Mouse (Mus musculus) myocyte (in vitro differentiated cells): ENCODE data around the gene Defb21. TPM values are rescaled to one million over a fixed set of nuclear protein-coding genes. Genes with fewer than 3 reads are reported as not detected.

Experiments used
- H3K27me3 ChIP-seq: one replicate; pipeline ENCODE4 v1.6.1; 2011; ENCODE audit not compliant: control insufficient read depth, insufficient read depth, insufficient read length
- H3K36me3 ChIP-seq: one replicate; pipeline ENCODE4 v1.6.1; 2011; ENCODE audit not compliant: control insufficient read depth, insufficient read depth
- H3K4me2 ChIP-seq: one replicate; pipeline ENCODE4 v1.6.1; 2011; ENCODE audit warnings: low read depth, control low read depth
- H3K4me3 ChIP-seq: one replicate; pipeline ENCODE4 v1.5.1; 2011; ENCODE audit warnings: mild to moderate bottlenecking, control low read depth, moderate library complexity
- H3K79me2 ChIP-seq: one replicate; pipeline ENCODE4 v1.6.1; 2011; ENCODE audit not compliant: control insufficient read depth, insufficient read depth
- H3ac ChIP-seq: one replicate; pipeline ENCODE4 v1.6.1; 2011; ENCODE audit not compliant: control insufficient read depth, insufficient read length
- CEBPB ChIP-seq: IDR thresholded peaks from 2 replicates; pipeline ENCODE4 v1.6.1; 2011; ENCODE audit warnings: mild to moderate bottlenecking, moderate library complexity; ENCODE audit not compliant: poor library complexity, insufficient read depth, severe bottlenecking
- E2F4 ChIP-seq: IDR thresholded peaks from one replicate; pipeline ENCODE4 v1.6.1; 2011; ENCODE audit warnings: mild to moderate bottlenecking, control low read depth, moderate library complexity; ENCODE audit not compliant: insufficient read depth
- MAX ChIP-seq: IDR thresholded peaks from one replicate; pipeline ENCODE4 v1.6.1; 2011; ENCODE audit warnings: low read depth, mild to moderate bottlenecking, control low read depth
- MYOD1 ChIP-seq, 3 experiments: IDR thresholded peaks; one replicate each; pipeline ENCODE4 v1.6.1; 2011; ENCODE audit warnings: control low read depth in 2 of 3, low read depth in 2 of 3, mild to moderate bottlenecking in 2 of 3, moderate library complexity in 1 of 3; ENCODE audit not compliant: insufficient read length in 2 of 3, control insufficient read depth in 1 of 3
- MYOG ChIP-seq, 3 experiments: IDR thresholded peaks; one replicate each; pipeline ENCODE4 v1.6.1; 2011; ENCODE audit warnings: control low read depth in 2 of 3, low read depth in 2 of 3, mild to moderate bottlenecking in 2 of 3; ENCODE audit not compliant: insufficient read length in 2 of 3, control insufficient read depth in 1 of 3, insufficient read depth in 1 of 3
- POLR2A ChIP-seq: IDR thresholded peaks from one replicate; pipeline ENCODE4 v1.6.1; 2011; ENCODE audit warnings: low read depth, mild to moderate bottlenecking, control low read depth, moderate library complexity; ENCODE audit not compliant: insufficient read length
- POLR2AphosphoS2 ChIP-seq: IDR thresholded peaks from one replicate; pipeline ENCODE4 v1.6.1; 2011; ENCODE audit warnings: low read depth, control low read depth; ENCODE audit not compliant: insufficient read length
- REST ChIP-seq: IDR thresholded peaks from one replicate; pipeline ENCODE4 v1.6.1; 2011; ENCODE audit warnings: mild to moderate bottlenecking, control low read depth, moderate library complexity; ENCODE audit not compliant: insufficient read depth, insufficient read length
- SRF ChIP-seq: IDR thresholded peaks from one replicate; pipeline ENCODE4 v1.6.1; 2011; ENCODE audit warnings: low read depth; ENCODE audit not compliant: control insufficient read depth, insufficient read length
- TCF12 ChIP-seq: IDR thresholded peaks from one replicate; pipeline ENCODE4 v1.6.1; 2011; ENCODE audit warnings: mild to moderate bottlenecking, control low read depth; ENCODE audit not compliant: poor library complexity, insufficient read depth, severe bottlenecking
- TCF3 ChIP-seq: IDR thresholded peaks from one replicate; pipeline ENCODE4 v1.6.1; 2011; ENCODE audit warnings: low read depth, control low read depth; ENCODE audit not compliant: insufficient read length
- USF1 ChIP-seq: IDR thresholded peaks from one replicate; pipeline ENCODE4 v1.6.1; 2011; ENCODE audit warnings: low read depth, mild to moderate bottlenecking, control low read depth, moderate library complexity
- polyA plus RNA-seq: library from polyadenylated mRNA; unstranded; fragments of >200 nt; fragmentation: generic; extraction: Trizol; gene quantifications from one replicate; pipeline ENCODE4 v1.2.1, GENCODE M21; 2012; ENCODE audit warnings: missing spikeins

The Defb21 gene
- polyA plus RNA-seq, 1 experiment: not detected

GRCm38 (mm10) chr2:152569038-152569437 is 3.5 kb upstream of the Defb21 start, which contains the start of gene Gm17416:
TSS of gene Gm17416 (plus strand) at chr2:152569338.
- no peaks in the 10 kb centered on the region for H3K79me2 ChIP-seq
- H3K4me3 ChIP-seq: no peak within 1 kb of the TSS
- H3ac ChIP-seq: no peak within 1 kb of the TSS
- H3K36me3 ChIP-seq: no peaks in the 10 kb centered on the region
- no peak within 1 kb of the TSS for H3K4me2 ChIP-seq
- peaks cover 3% of the 10 kb centered on the region for H3K27me3 ChIP-seq
- TF ChIP-seq POLR2AphosphoS2 (no peak), MYOD1 (IDR thresholded peaks at IDR 0.05; ENCODE audit: control insufficient read depth in 1 of 3, insufficient read length in 2 of 3, low read depth in 2 of 3) (no peak), USF1 (no peak), CEBPB (no peak), MAX (no peak), SRF (no peak), POLR2A (no peak)

GRCm38 (mm10) chr2:152569881-152570280 is 2.7 kb upstream of the Defb21 start:
- Histone ChIP-seq H3K36me3 (no peaks in the 10 kb centered on the region), H3K27me3 (peaks cover 6% of the 10 kb centered on the region), H3K79me2 (no peaks in the 10 kb centered on the region), H3K4me3 (no peak overlapping the region), H3ac (no peak overlapping the region), H3K4me2 (no peak overlapping the region)
- no peak for TF ChIP-seq SRF
- TF ChIP-seq POLR2AphosphoS2: no peak
- TF ChIP-seq USF1: no peak
- no peak for TF ChIP-seq MYOD1 (IDR thresholded peaks at IDR 0.05; ENCODE audit: control insufficient read depth in 1 of 3, insufficient read length in 2 of 3, low read depth in 2 of 3)
- no peak for TF ChIP-seq MAX
- no peak for TF ChIP-seq TCF12

- peaks cover 5% of the 10 kb centered on the region for H3K27me3 ChIP-seq
- no peaks in the 10 kb centered on the region for H3K36me3 ChIP-seq
- H3K4me3 ChIP-seq: no peak overlapping the region
- no peaks in the 10 kb centered on the region for H3K79me2 ChIP-seq
- H3ac ChIP-seq: no peak overlapping the region
- TF ChIP-seq TCF12: no peak
- no peak for TF ChIP-seq SRF
- no peak for TF ChIP-seq MAX
- TF ChIP-seq E2F4: no peak
- TF ChIP-seq POLR2AphosphoS2: no peak
- no peak for TF ChIP-seq MYOD1 (IDR thresholded peaks at IDR 0.05; ENCODE audit: control insufficient read depth in 1 of 3, insufficient read length in 2 of 3, low read depth in 2 of 3)
- TF ChIP-seq MYOG (IDR thresholded peaks at IDR 0.05; ENCODE audit: control insufficient read depth in 1 of 3, insufficient read depth in 1 of 3, insufficient read length in 2 of 3, low read depth in 2 of 3): no peak
- TF ChIP-seq CEBPB: no peak
- no peak for TF ChIP-seq POLR2A
- no peak for TF ChIP-seq TCF3
- no peak overlapping the region for H3K4me2 ChIP-seq
Measured at GRCm38 (mm10) chr2:152570313-152570712, 2.2 kb upstream of the Defb21 start.

- H3K36me3 ChIP-seq: no peaks in the 10 kb centered on the region
- no peak overlapping the region for H3K4me3 ChIP-seq
- H3K79me2 ChIP-seq: no peaks in the 10 kb centered on the region
Measured at GRCm38 (mm10) chr2:152573484-152573883, 940 bp downstream of the Defb21 start.

GRCm38 (mm10) chr2:152580107-152580506 is 7.6 kb downstream of the Defb21 start, which contains the start of gene Defb19:
TSS of gene Defb19 (minus strand) at chr2:152580312.
- Histone ChIP-seq H3ac (no peak within 1 kb of the TSS), H3K4me3 (no peak within 1 kb of the TSS), H3K27me3 (peaks cover 33% of the 10 kb centered on the region), H3K79me2 (no peaks in the 10 kb centered on the region), H3K36me3 (no peaks in the 10 kb centered on the region), H3K4me2 (no peak within 1 kb of the TSS)
- TF ChIP-seq MYOD1 (IDR thresholded peaks at IDR 0.05; ENCODE audit: control insufficient read depth in 1 of 3, insufficient read length in 2 of 3, low read depth in 2 of 3) (no peak), POLR2AphosphoS2 (no peak), POLR2A (no peak), SRF (no peak), REST (no peak), MYOG (IDR thresholded peaks at IDR 0.05; ENCODE audit: control insufficient read depth in 1 of 3, insufficient read depth in 1 of 3, insufficient read length in 2 of 3, low read depth in 2 of 3) (no peak), CEBPB (no peak), MAX (no peak), E2F4 (no peak)

More at GRCm38 (mm10) chr2:152573484-152573883, 940 bp downstream of the Defb21 start:
- no peak for TF ChIP-seq MYOD1 (IDR thresholded peaks at IDR 0.05; ENCODE audit: control insufficient read depth in 1 of 3, insufficient read length in 2 of 3, low read depth in 2 of 3)
- TF ChIP-seq TCF3: no peak
- TF ChIP-seq E2F4: no peak
- no peak for TF ChIP-seq CEBPB
- no peak for TF ChIP-seq USF1
- TF ChIP-seq TCF12: no peak
- TF ChIP-seq POLR2AphosphoS2: no peak
- no peak for TF ChIP-seq MAX
- TF ChIP-seq MYOG (IDR thresholded peaks at IDR 0.05; ENCODE audit: control insufficient read depth in 1 of 3, insufficient read depth in 1 of 3, insufficient read length in 2 of 3, low read depth in 2 of 3): no peak
- no peak for TF ChIP-seq REST
- no peak for TF ChIP-seq POLR2A
- TF ChIP-seq SRF: no peak
- Histone ChIP-seq H3K27me3 (peaks cover 10% of the 10 kb centered on the region), H3ac (no peak overlapping the region), H3K4me2 (no peak overlapping the region)
